Mouse (Mus musculus) intestine, postnatal 0 days (tissue): ENCODE results near the gene Prkag1. TPM values are rescaled to one million over a fixed set of nuclear protein-coding genes. Genes with fewer than 3 reads are reported as not detected.

Source experiments
- ATAC-seq: fragments of 200-750 bp; cut with Nextera tagmentation; 2 replicates; pipeline ENCODE4 v1.8.0; 2017; ENCODE audit warnings: mild to moderate bottlenecking, moderate TSS enrichment, moderate library complexity
- H3K27ac ChIP-seq: fragments of 300-500 bp; sonication (generic); 2 replicates; pipeline ENCODE4 v1.5.1; 2014; ENCODE audit warnings: mild to moderate bottlenecking, low read depth, low read length, moderate library complexity
- H3K27me3 ChIP-seq: fragments of 300-500 bp; sonication (generic); replicated peaks from 2 replicates; pipeline ENCODE4 v1.6.1; 2014; ENCODE audit warnings: low read length, mixed read lengths; ENCODE audit not compliant: control insufficient read depth, insufficient read depth
- H3K36me3 ChIP-seq: fragments of 300-500 bp; sonication (generic); 2 replicates; pipeline ENCODE4 v1.6.1; 2014; ENCODE audit warnings: mild to moderate bottlenecking, moderate library complexity; ENCODE audit not compliant: control insufficient read depth, insufficient read depth
- H3K4me1 ChIP-seq: fragments of 300-500 bp; sonication (generic); replicated peaks from 2 replicates; pipeline ENCODE4 v1.6.1; 2014; ENCODE audit warnings: antibody characterized with exemption, low read length, mixed read lengths; ENCODE audit not compliant: control insufficient read depth, insufficient read depth
- H3K4me2 ChIP-seq: fragments of 300-500 bp; sonication (generic); replicated peaks from 2 replicates; pipeline ENCODE4 v1.6.1; 2014; ENCODE audit warnings: low read depth, mild to moderate bottlenecking, moderate library complexity
- H3K4me3 ChIP-seq: fragments of 300-500 bp; sonication (generic); 2 replicates; pipeline ENCODE4 v1.5.1; 2014; ENCODE audit warnings: low read depth, low read length
- H3K9ac ChIP-seq: fragments of 300-500 bp; sonication (generic); 2 replicates; pipeline ENCODE4 v1.6.1; 2014; ENCODE audit warnings: mild to moderate bottlenecking, low read depth, low read length
- H3K9me3 ChIP-seq: fragments of 300-500 bp; sonication (generic); 2 replicates; pipeline ENCODE4 v1.6.1; 2016; ENCODE audit warnings: mixed run types; ENCODE audit not compliant: control insufficient read depth
- CTCF ChIP-seq: sonication (generic); IDR thresholded peaks from 2 replicates; pipeline ENCODE4 v1.5.1; 2016; ENCODE audit warnings: low read depth, mild to moderate bottlenecking, control low read depth, antibody characterized with exemption, moderate library complexity
- WGBS: fragments of 180-500 bp; shearing (Covaris S2); extraction: QIAGEN DNeasy Blood & Tissue Kit; methylation state at CpG from one replicate; pipeline ENCODE4 v1.1.7; 2014; 5-methylcytosine and 5-hydroxymethylcytosine counted together
- polyA plus RNA-seq: library from polyadenylated mRNA; unstranded; fragments of >200 nt; fragmentation: Nextera tagmentation; extraction: Ambion mirVana; gene quantifications from 2 replicates; pipeline ENCODE4 v1.2.1, GENCODE M21; 2015

The Prkag1 gene
- polyA plus RNA-seq, 1 experiment from 2014 or later: 67.0 TPM

DNA sequence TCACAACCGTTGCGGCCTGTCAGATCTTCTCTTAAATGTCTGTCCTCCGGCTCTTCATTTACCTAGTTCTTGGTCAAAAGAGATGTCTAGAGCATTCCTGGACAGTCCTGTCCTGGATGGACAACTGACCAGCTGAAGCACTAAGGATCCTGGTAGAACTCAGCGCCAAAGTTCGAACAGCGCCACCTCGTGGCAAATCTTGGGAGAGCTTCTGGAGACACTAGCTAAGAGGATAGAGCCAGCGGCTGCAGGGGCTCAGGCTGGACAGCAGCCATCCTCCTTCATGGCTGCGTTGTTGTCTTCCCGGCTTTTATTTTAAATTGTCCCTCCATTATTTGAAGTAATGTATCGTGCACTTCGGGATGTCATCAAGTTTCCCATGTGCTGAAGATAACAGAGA, 31.9 kb downstream of the Prkag1 start:
- no peaks in the 10 kb centered on the region for H3K36me3 ChIP-seq
- H3K9ac ChIP-seq: no peak overlapping the region
- no peaks in the 10 kb centered on the region for H3K4me1 ChIP-seq
- WGBS: 15% methylated on average over 12 of the region's 12 CpGs
- no peak overlapping the region for H3K4me3 ChIP-seq
- peak; percentile 87 for TF ChIP-seq CTCF
- no peak overlapping the region for H3K27ac ChIP-seq
- peaks cover 85% of the 10 kb centered on the region for H3K27me3 ChIP-seq
- ATAC-seq: no peak
- no peak overlapping the region for H3K4me2 ChIP-seq
- H3K9me3 ChIP-seq: no peaks in the 10 kb centered on the region

DNA sequence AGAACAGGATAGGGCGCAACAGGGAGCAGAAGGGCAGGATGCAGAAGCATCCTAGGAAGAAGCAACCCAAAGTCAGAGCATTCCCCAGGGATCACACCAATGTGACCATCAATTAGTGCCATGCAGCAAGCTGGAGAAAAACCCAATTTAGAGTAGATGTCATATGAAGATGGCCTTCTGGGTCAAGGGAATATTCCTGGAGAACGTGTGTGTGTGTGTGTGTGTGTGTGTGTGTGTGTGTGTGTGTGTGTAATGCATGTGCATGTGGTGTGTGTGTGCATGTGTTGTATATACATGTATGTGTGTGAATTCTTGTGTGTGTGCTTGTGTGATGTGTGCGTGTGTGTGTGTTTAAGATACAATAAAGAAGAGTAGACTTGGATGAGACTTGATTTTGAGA, 32.4 kb downstream of the Prkag1 start:
- peaks cover 85% of the 10 kb centered on the region for H3K27me3 ChIP-seq
- no peak for TF ChIP-seq CTCF
- no peak overlapping the region for H3K4me3 ChIP-seq
- H3K9me3 ChIP-seq: no peaks in the 10 kb centered on the region
- no peak overlapping the region for H3K9ac ChIP-seq
- WGBS: 55% methylated on average over 3 of the region's 3 CpGs
- no peak overlapping the region for H3K27ac ChIP-seq
- H3K4me1 ChIP-seq: no peaks in the 10 kb centered on the region
- H3K4me2 ChIP-seq: no peak overlapping the region
- ATAC-seq: no peak
- H3K36me3 ChIP-seq: no peaks in the 10 kb centered on the region

DNA sequence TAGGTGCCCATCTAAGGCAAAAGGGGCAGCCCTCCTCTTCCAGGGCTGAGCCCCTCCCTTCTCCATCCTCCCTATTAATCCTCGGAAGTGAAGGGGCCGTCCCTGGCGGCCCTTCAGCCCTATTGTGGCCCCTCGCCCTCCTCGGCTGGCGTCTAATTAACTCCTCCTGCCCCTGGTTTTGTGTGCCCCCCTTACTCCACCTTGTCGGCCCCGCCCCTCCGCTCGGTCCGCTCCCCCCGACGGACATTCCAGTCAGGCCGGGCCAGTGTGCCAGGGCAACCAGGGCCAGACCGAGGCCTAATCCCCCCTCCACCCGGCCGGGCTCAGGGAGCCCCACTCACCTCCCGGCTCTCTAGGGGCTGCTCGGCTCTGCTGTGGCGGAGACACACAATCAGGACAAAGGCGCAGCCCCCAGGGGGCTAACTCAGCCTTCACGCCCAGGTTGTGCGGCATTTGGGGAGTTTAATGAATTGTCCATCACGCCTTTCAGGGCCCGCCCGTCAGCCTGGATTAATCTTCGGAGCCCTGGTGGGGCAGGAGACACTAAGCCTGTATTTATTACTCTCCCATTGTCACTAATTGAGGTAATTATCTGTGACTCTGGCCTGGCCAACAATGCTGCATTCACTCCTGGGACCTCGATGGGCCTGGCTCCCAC, 33.4 kb downstream of the Prkag1 start:
- TF ChIP-seq CTCF: no peak
- no peaks in the 10 kb centered on the region for H3K9me3 ChIP-seq
- H3K4me1 ChIP-seq: no peaks in the 10 kb centered on the region
- 12% methylated on average over 27 of the region's 28 CpGs for WGBS
- H3K36me3 ChIP-seq: no peaks in the 10 kb centered on the region
- no peak overlapping the region for H3K27ac ChIP-seq
- peaks cover 85% of the 10 kb centered on the region for H3K27me3 ChIP-seq
- no peak for ATAC-seq
- H3K4me3 ChIP-seq: no peak overlapping the region
- H3K4me2 ChIP-seq: no peak overlapping the region
- no peak overlapping the region for H3K9ac ChIP-seq

DNA sequence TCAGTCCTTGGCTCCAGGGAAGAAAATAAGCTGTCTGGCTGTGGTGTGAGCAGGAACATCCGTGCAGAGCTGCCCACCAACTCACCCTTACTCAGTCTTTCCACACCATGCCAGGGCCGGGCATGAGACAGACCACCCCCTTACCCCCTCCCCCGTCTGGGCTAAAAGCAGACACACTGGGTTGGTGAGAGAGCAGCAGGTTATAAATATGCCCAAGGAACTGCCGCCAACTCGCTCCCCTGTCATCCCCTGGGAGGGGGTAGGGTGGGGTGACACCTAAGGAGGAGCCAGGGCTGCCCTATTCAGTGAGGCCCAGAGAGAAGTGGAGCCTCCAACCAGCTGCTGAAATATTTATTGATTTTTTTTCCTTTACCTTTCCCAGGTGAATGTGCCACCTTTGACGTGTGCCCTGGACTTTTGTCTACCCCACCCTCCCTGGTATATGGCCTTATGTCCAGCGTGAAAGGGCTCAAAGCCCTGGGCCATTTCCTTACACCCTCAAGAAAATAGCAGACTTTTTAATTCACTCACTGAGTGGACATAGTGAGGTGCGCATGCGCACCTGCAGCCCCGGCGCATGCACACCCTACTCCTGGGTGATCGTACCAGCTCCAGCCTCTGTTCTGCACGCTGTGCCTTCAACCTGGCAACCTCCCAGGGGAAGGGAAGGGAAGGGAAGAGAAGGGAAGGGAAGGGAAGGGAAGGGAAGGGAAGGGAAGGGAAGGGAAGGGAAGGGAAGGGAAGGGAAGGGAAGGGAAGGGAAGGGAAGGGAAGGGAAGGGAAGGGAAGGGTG, 34.3 kb downstream of the Prkag1 start:
- no peaks in the 10 kb centered on the region for H3K4me1 ChIP-seq
- H3K27me3 ChIP-seq: peaks cover 91% of the 10 kb centered on the region
- ATAC-seq: peak; percentile 23
- H3K4me3 ChIP-seq: no peak overlapping the region
- H3K27ac ChIP-seq: no peak overlapping the region
- whole genome bisulfite sequencing: 2% methylated on average over 13 of the region's 13 CpGs
- TF ChIP-seq CTCF: no peak
- no peak overlapping the region for H3K9ac ChIP-seq
- H3K36me3 ChIP-seq: no peaks in the 10 kb centered on the region
- H3K9me3 ChIP-seq: no peaks in the 10 kb centered on the region
- H3K4me2 ChIP-seq: no peak overlapping the region

DNA sequence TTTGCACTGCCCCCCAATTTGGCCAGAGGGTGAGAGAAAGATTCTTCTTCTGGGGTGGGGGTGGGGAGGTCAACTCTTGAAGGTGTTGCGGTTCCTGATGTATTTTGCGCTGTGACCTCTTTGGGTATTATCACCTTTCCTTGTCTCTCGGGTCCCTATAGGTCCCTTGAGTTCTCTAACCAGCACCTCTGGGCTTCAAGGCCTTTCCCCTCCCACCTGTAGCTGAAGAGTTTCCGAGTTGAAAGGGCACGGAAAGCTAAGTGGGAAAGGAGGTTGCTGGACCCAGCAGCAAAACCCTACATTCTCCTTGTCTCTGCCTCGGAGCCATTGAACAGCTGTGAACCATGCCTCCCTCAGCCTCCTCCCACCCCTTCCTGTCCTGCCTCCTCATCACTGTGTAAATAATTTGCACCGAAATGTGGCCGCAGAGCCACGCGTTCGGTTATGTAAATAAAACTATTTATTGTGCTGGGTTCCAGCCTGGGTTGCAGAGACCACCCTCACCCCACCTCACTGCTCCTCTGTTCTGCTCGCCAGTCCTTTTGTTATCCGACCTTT, 38.1 kb downstream of the Prkag1 start:
- Histone ChIP-seq H3K4me1 (peaks cover 4% of the 10 kb centered on the region; the same call in 1 of the 2 replicates), H3K27ac (no peak overlapping the region), H3K27me3 (peaks cover 97% of the 10 kb centered on the region), H3K4me2 (peak overlapping the region; percentile 32; the same call in 1 of the 2 replicates), H3K9ac (no peak overlapping the region), H3K36me3 (no peaks in the 10 kb centered on the region), H3K9me3 (no peaks in the 10 kb centered on the region), H3K4me3 (0 out of 2 replicates have a peak overlapping the region, but pooled peaks have one; percentile 34)
- TF ChIP-seq CTCF: no peak
- ATAC-seq: no peak
- WGBS: 6% methylated on average over 13 of the region's 13 CpGs
